Mouse (Mus musculus) intestine, embryonic 14.5 days (tissue): ENCODE data around the gene Slc22a12. TPM values are rescaled to one million over a fixed set of nuclear protein-coding genes. Genes with fewer than 3 reads are reported as not detected.

Experiments
- ATAC-seq: fragments of 200-750 bp; cut with Nextera tagmentation; replicated peaks from 2 replicates; pipeline ENCODE4 v1.8.0; 2017; ENCODE audit warnings: low read depth, moderate number of reproducible peaks, moderate TSS enrichment, moderate library complexity; ENCODE audit not compliant: low FRiP score, low TSS enrichment
- DNase-seq: peaks from one replicate; pipeline ENCODE4 v3.0.0-alpha.2; 2018; ENCODE audit warnings: low spot score
- H3K27ac ChIP-seq: fragments of 300-500 bp; sonication (generic); 2 replicates; pipeline ENCODE4 v1.5.1; 2014; ENCODE audit warnings: low read depth, mild to moderate bottlenecking, control low read depth
- H3K27me3 ChIP-seq: fragments of 300-500 bp; sonication (generic); replicated peaks from 2 replicates; pipeline ENCODE4 v1.6.1; 2014; ENCODE audit warnings: low read length, control low read depth; ENCODE audit not compliant: control insufficient read depth, insufficient read depth
- H3K36me3 ChIP-seq: fragments of 300-500 bp; sonication (generic); 2 replicates; pipeline ENCODE4 v1.6.1; 2014; ENCODE audit warnings: low read length, control low read depth; ENCODE audit not compliant: control insufficient read depth, insufficient read depth
- H3K4me1 ChIP-seq: fragments of 300-500 bp; sonication (generic); replicated peaks from 2 replicates; pipeline ENCODE4 v1.6.1; 2014; ENCODE audit warnings: low read length, control low read depth, mixed read lengths; ENCODE audit not compliant: control insufficient read depth, insufficient read depth
- H3K4me2 ChIP-seq: fragments of 300-500 bp; sonication (generic); 2 replicates; pipeline ENCODE4 v1.6.1; 2014; ENCODE audit warnings: low read length
- H3K4me3 ChIP-seq: fragments of 300-500 bp; sonication (generic); 2 replicates; pipeline ENCODE4 v1.5.1; 2014; ENCODE audit warnings: low read depth, low read length, control low read depth, mixed read lengths
- H3K9ac ChIP-seq: fragments of 300-500 bp; sonication (generic); 2 replicates; pipeline ENCODE4 v1.6.1; 2014; ENCODE audit warnings: mild to moderate bottlenecking, low read length
- H3K9me3 ChIP-seq: fragments of 300-500 bp; sonication (generic); 2 replicates; pipeline ENCODE4 v1.6.1; 2016; ENCODE audit warnings: low read length, control low read depth; ENCODE audit not compliant: control insufficient read depth
- WGBS: fragments of 180-500 bp; shearing (Covaris S2); extraction: QIAGEN DNeasy Blood & Tissue Kit; methylation state at CpG from one replicate; pipeline ENCODE4 v1.1.7; 2014; 5-methylcytosine and 5-hydroxymethylcytosine counted together
- microRNA-seq: library from miRNA; unstranded; fragments of <30 nt; microRNA quantifications from one replicate; pipeline ENCODE4, GENCODE M21; 2016
- polyA plus RNA-seq: library from polyadenylated mRNA; unstranded; fragments of >200 nt; fragmentation: Nextera tagmentation; extraction: Ambion mirVana; gene quantifications from 2 replicates; pipeline ENCODE4 v1.2.1, GENCODE M21; 2014

Slc22a12 gene
- polyA plus RNA-seq, 1 experiment from 2014 or later = not detected

DNA sequence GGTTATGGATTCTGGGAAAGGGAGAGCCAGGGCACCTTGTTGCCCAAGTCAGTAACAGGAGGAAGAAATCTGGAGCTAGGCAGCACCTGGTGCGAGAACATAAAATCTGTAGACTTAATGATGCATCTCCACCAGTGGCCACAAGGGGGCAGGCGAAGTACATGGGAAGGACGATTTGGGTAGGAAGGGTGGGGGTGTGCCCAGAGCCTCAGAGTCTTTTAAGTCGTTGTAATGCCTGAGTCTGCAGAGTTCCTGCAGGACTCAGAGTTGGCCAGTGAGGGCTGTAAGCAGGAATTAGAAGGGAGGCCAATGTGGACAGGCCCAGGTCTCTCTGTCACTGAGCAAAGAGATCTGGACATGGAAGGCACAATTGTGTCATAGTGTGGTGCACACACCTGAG lies 53.8 kb downstream of the Slc22a12 start:
- no peaks in the 10 kb centered on the region for H3K9me3 ChIP-seq
- H3K4me3 ChIP-seq = no peak overlapping the region
- H3K4me2 ChIP-seq = no peak overlapping the region
- H3K4me1 ChIP-seq = 0 out of 2 replicates have a peak, but pooled peaks cover 3% of the 10 kb centered on the region
- peaks cover 11% of the 10 kb centered on the region for H3K27me3 ChIP-seq
- DNase-seq (peak; percentile 96), ATAC-seq (peak; percentile 44; the same call in 1 of the 2 replicates)
- H3K36me3 ChIP-seq = no peaks in the 10 kb centered on the region
- H3K9ac ChIP-seq = no peak overlapping the region
- H3K27ac ChIP-seq = no peak overlapping the region
- 0% methylated on average over 4 of the region's 4 CpGs for WGBS

Small RNAs within 50 kb of the gene (microRNA-seq; reads per million reads assigned to microRNA genes)
- not detected for gene Gm26460

Other genes with a start within 250 kb of the Slc22a12 start
- 1.5 and 1.8 TPM in 2 replicates for gene Cdc42bpg, start 236.6 kb downstream of the Slc22a12 start, polyA plus RNA-seq
- gene Men1, start 208.1 kb downstream of the Slc22a12 start, polyA plus RNA-seq = 55.2 and 56.2 TPM in 2 replicates
- 7.6 and 9.2 TPM in 2 replicates for gene Map4k2, start 201.9 kb downstream of the Slc22a12 start, polyA plus RNA-seq
- 135 and 143 TPM in 2 replicates for gene Sf1, start 179.3 kb downstream of the Slc22a12 start, polyA plus RNA-seq
- gene Pygm, start 158.6 kb downstream of the Slc22a12 start, polyA plus RNA-seq = 5.9 and 6.2 TPM in 2 replicates
- gene Rasgrp2, start 143.7 kb downstream of the Slc22a12 start, polyA plus RNA-seq = 30.0 and 31.8 TPM in 2 replicates
- gene Nrxn2, start 124.3 kb downstream of the Slc22a12 start, polyA plus RNA-seq = 1.9 and 2.1 TPM in 2 replicates